ENCODE assay signal across 9 mouse cellular contexts in genomic region chr5:35595706-35596105, GRCm38 (mm10). TPM values are rescaled to one million over a fixed set of nuclear protein-coding genes. Genes with fewer than 3 reads are reported as not detected.
DNase-seq lines count a peak whose midpoint lies in the region; TF ChIP-seq lines count a peak whose summit lies in the region.
"Had no signal": no experiment of that assay in that cellular context is flagged by ENCODE, and none has a peak within 500 bp of the region (broad histone marks: within the 10 kb centered on the region; RNA-seq: fewer than 3 reads in every experiment).

No protein-coding gene starts in this region.

- peak; percentile 94 for DNase-seq in 3T3-L1 (ENCODE audit: low read depth, low spot score)
- peak; percentile 37 for DNase-seq in T-cell, adult 2 months (ENCODE audit: low spot score)
- DNase-seq in cerebellum, postnatal 36 days: peak; percentile 63 to 69
- DNase-seq in gastrocnemius, postnatal 36 days: peak; percentile 66 to 72
- DNase-seq in kidney, postnatal 14 days: peak; percentile 85
- DNase-seq in lung, adult 18-20 months: peak; percentile 63 to 66
- peak; percentile 77 for DNase-seq in ovary, postnatal 14 days (ENCODE audit: low spot score)
- peak; percentile 64 for DNase-seq in thymus, adult 2 months

- TF ChIP-seq POLR2A in thymus, adult 2 months (IDR thresholded peaks at IDR 0.05; ENCODE audit: control insufficient read depth, extremely low read depth, insufficient read depth, low read length, poor library complexity): no peak

- no peak overlapping the region for H3K27ac ChIP-seq in thymus, adult 2 months (ENCODE audit: control insufficient read depth, insufficient read depth, low read length)
- H3K27ac ChIP-seq: embryonic facial prominence, embryonic 15.5 days had no signal

- TF ChIP-seq CTCF in thymus, adult 2 months (IDR thresholded peaks at IDR 0.05; ENCODE audit: borderline replicate concordance, control insufficient read depth, extremely low read depth, insufficient read depth, low read length, poor library complexity): peak; percentile 98

- no peak overlapping the region for H3K4me3 ChIP-seq in thymus, adult 2 months (ENCODE audit: control insufficient read depth, insufficient read depth, low read length)
- H3K4me3 ChIP-seq: embryonic facial prominence, embryonic 15.5 days had no signal

- no peaks in the 10 kb centered on the region for H3K27me3 ChIP-seq in thymus, adult 2 months (ENCODE audit: control insufficient read depth, insufficient read depth, low read length)
- H3K27me3 ChIP-seq: embryonic facial prominence, embryonic 15.5 days had no signal

- WGBS in thymus, adult 2 months: 27% methylated on average over 4 of the region's 4 CpGs

- no peaks in the 10 kb centered on the region for H3K4me1 ChIP-seq in thymus, adult 2 months (replicated peaks; ENCODE audit: control insufficient read depth, insufficient read depth, low read length)
- H3K4me1 ChIP-seq: embryonic facial prominence, embryonic 15.5 days had no signal

- peaks cover 38% of the 10 kb centered on the region for H3K36me3 ChIP-seq in thymus, adult 2 months (ENCODE audit: control insufficient read depth, insufficient read depth, low read length)

- intact Hi-C loops in gastrocnemius, postnatal 36 days (cut with DNase I): loop anchor here (1.0 kb wide), 1 partner anchor 84 kb away; the partner anchor contains the start of gene Htra3

RNA-seq across cellular contexts. Expression of gene Acox3, which starts 12.9 kb away (rescaled TPM):
- 10 to 100 TPM; 16.5 to 17.8 TPM for total RNA-seq in gastrocnemius, postnatal 36 days (2021)
- polyA plus RNA-seq in thymus, adult 2 months (2012; rRNA removed): 78.2 and 82.6 TPM in 2 replicates

RNA-seq across cellular contexts. Expression of gene Trmt44, which starts 20.8 kb away (rescaled TPM):
- 1 to 10 TPM; 1.4 to 1.5 TPM for total RNA-seq in gastrocnemius, postnatal 36 days (2021)
- 9.2 and 9.8 TPM in 2 replicates for polyA plus RNA-seq in thymus, adult 2 months (2012; rRNA removed)

Comparison
In these comparisons a context has a peak if more than half of its experiments do, and no peak if none do; other contexts are left out.
1. DNase-seq: peak in every context shown above with its lines; median percentile 94 in 3T3-L1; 85 in kidney, postnatal 14 days; 77 in ovary, postnatal 14 days; 69 in gastrocnemius, postnatal 36 days; 66 in cerebellum, postnatal 36 days; 64 in lung, adult 18-20 months; 64 in thymus, adult 2 months; 37 in T-cell, adult 2 months.